Comparison of ENCODE assay signal across 10 mouse cellular contexts in genomic region chr6:92784782-92785181, GRCm38 (mm10). TPM values are rescaled to one million over a fixed set of nuclear protein-coding genes. Genes with fewer than 3 reads are reported as not detected.
DNase-seq lines count a peak whose midpoint lies in the region; ATAC-seq lines count a peak whose summit lies in the region.
"Had no signal": no experiment of that assay in that cellular context is flagged by ENCODE, and none has a peak within 500 bp of the region (broad histone marks: within the 10 kb centered on the region; RNA-seq: fewer than 3 reads in every experiment).

No protein-coding gene starts in this region.

- WGBS in neural tube, embryonic 13.5 days: 11% methylated on average over 7 of the region's 7 CpGs

- peaks cover 12% of the 10 kb centered on the region for H3K4me1 ChIP-seq in neural tube, embryonic 13.5 days (replicated peaks)

- no peak overlapping the region for H3K4me2 ChIP-seq in neural tube, embryonic 13.5 days

- peak; percentile 59 for DNase-seq in kidney, adult 9 months
- DNase-seq in kidney, adult 11 months: no peak
- DNase-seq in ZHBTc4 (ENCODE audit: low read depth, low spot score): peak; percentile 49
- peak; percentile 71 for DNase-seq in embryo, embryonic 11 days
- peak; percentile 67 to 80 for DNase-seq in heart, postnatal 10 days
- DNase-seq in left cerebral cortex, postnatal 25 days (ENCODE audit: low spot score in 2 of 2): peak; percentile 58 to 60
- no peak for DNase-seq in spleen, postnatal 4 days (ENCODE audit: low spot score in 2 of 2)

- H3K27ac ChIP-seq in neural tube, embryonic 13.5 days (replicated peaks): no peak overlapping the region
- H3K27ac ChIP-seq: macrophage had no signal

- H3K4me3 ChIP-seq in neural tube, embryonic 13.5 days: no peak overlapping the region
- H3K4me3 ChIP-seq: erythroblast, embryonic 14.5 days had no signal

- 0 out of 2 replicates have a peak, but pooled peaks have one; percentile 48 for ATAC-seq in neural tube, embryonic 13.5 days (ENCODE audit: low read depth)

- intact Hi-C loops in heart, postnatal 10 days (cut with DNase I): loop anchor here (2.0 to 5.0 kb wide), 3 partner anchors 123 to 938 kb away; no protein-coding TSS in a partner anchor
- intact Hi-C loops in left cerebral cortex, postnatal 25 days (cut with DNase I): loop anchor here (5.0 to 10.0 kb wide), 3 partner anchors 943 to 1270 kb away; no protein-coding TSS in a partner anchor

- no peak overlapping the region for H3K9ac ChIP-seq in neural tube, embryonic 13.5 days

- H3K36me3 ChIP-seq in neural tube, embryonic 13.5 days: no peaks in the 10 kb centered on the region

- no peaks in the 10 kb centered on the region for H3K9me3 ChIP-seq in neural tube, embryonic 13.5 days

- peaks cover 17% of the 10 kb centered on the region for H3K27me3 ChIP-seq in neural tube, embryonic 13.5 days

RNA-seq across cellular contexts. Expression of gene A730049H05Rik, which starts 31.5 kb away (rescaled TPM):
- under 1 TPM in 1 of 2 experiments, not detected in 1; 0.38 TPM for total RNA-seq in heart, postnatal 10 days (2021)
- total RNA-seq in left cerebral cortex, postnatal 25 days (2021): under 1 TPM in 1 of 2 experiments, not detected in 1; 0.16 TPM
- 0.46 and 0.59 TPM in 2 replicates for polyA plus RNA-seq in neural tube, embryonic 13.5 days (2015; fragmentation: Nextera tagmentation; extraction: Ambion mirVana)
- polyA plus RNA-seq: erythroblast, embryonic 14.5 days; macrophage had no signal

Comparison
In these comparisons a context has a peak if more than half of its experiments do, and no peak if none do; other contexts are left out.
1. DNase-seq: peak in kidney, adult 9 months (single experiment), ZHBTc4 (single experiment), embryo, embryonic 11 days (single experiment), heart, postnatal 10 days (2 of 2) and left cerebral cortex, postnatal 25 days (2 of 2); none in kidney, adult 11 months (single experiment) and spleen, postnatal 4 days (0 of 2).